ENCODE assay signal across 21 mouse cellular contexts in the genomic region with DNA sequence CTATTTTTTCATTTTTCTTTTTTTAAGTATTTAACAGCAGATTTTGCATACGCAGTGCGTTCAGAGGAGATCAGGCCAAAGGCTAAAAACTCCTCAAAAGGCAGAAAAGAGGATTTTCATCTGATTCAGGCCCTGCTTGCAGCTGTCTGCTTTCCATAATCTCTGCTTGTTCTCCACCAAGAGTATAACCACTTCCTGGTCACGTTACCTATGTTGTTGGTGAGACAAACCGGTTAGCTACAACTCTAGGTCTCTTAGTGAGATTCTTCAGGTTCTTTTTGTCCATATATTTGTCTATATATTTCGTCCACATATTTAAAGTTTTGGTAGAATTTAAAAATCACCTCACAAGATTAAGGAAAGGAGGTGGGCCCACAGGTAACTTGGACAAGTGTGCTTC.
"Had no signal": no experiment of that assay in that cellular context is flagged by ENCODE, and none has a peak within 500 bp of the region (broad histone marks: within the 10 kb centered on the region; RNA-seq: fewer than 3 reads in every experiment).

No protein-coding gene starts in this region.

- H3K4me3 ChIP-seq: liver, embryonic 13.5 days; liver, embryonic 15.5 days; lung, embryonic 15.5 days; megakaryocyte, embryonic 14.5 days; midbrain, embryonic 13.5 days; midbrain, embryonic 15.5 days; neural tube, embryonic 13.5 days; neural tube, embryonic 15.5 days had no signal

- DNase-seq: liver, embryonic 13.5 days; liver, postnatal 0 days; lung, adult 2 months; lung, postnatal 36 days; retina, postnatal 1 day; right cerebral cortex, adult 18-20 months; right cerebral cortex, postnatal 25 days; right cerebral cortex, postnatal 4 days; spleen, adult 18-20 months; thymus, adult 18-20 months; thymus, postnatal 25 days; thymus, postnatal 4 days had no signal

- H3K9me3 ChIP-seq: liver, embryonic 13.5 days; liver, embryonic 15.5 days; lung, embryonic 15.5 days; megakaryocyte, embryonic 14.5 days; midbrain, embryonic 13.5 days; midbrain, embryonic 15.5 days; neural tube, embryonic 13.5 days; neural tube, embryonic 15.5 days had no signal

- H3K4me2 ChIP-seq: liver, embryonic 13.5 days; liver, embryonic 15.5 days; lung, embryonic 15.5 days; midbrain, embryonic 11.5 days; midbrain, embryonic 13.5 days; midbrain, embryonic 15.5 days; neural tube, embryonic 13.5 days; neural tube, embryonic 15.5 days had no signal

- H3K27me3 ChIP-seq: liver, embryonic 13.5 days; liver, embryonic 15.5 days; lung, embryonic 15.5 days; midbrain, embryonic 13.5 days; midbrain, embryonic 15.5 days; neural tube, embryonic 13.5 days had no signal

- ATAC-seq: liver, postnatal 0 days; lung, postnatal 0 days; midbrain, embryonic 13.5 days; midbrain, embryonic 15.5 days had no signal

- H3K36me3 ChIP-seq: liver, embryonic 13.5 days; liver, embryonic 15.5 days; lung, embryonic 15.5 days; midbrain, embryonic 13.5 days; midbrain, embryonic 15.5 days; neural tube, embryonic 13.5 days; neural tube, embryonic 15.5 days had no signal

- H3K4me1 ChIP-seq: liver, embryonic 13.5 days; liver, embryonic 15.5 days had no signal

- H3K9ac ChIP-seq: liver, embryonic 13.5 days; liver, embryonic 15.5 days; liver, postnatal 0 days; lung, embryonic 15.5 days; midbrain, embryonic 13.5 days; midbrain, embryonic 15.5 days; neural tube, embryonic 13.5 days; neural tube, embryonic 15.5 days had no signal

- H3K27ac ChIP-seq: liver, embryonic 13.5 days; liver, embryonic 15.5 days; midbrain, embryonic 13.5 days; midbrain, embryonic 15.5 days; neural tube, embryonic 13.5 days; neural tube, embryonic 15.5 days had no signal
